Mouse (Mus musculus) cortical plate, adult 2 months (tissue): Measurements from ENCODE around the gene Inppl1. TPM values are rescaled to one million over a fixed set of nuclear protein-coding genes. Genes with fewer than 3 reads are reported as not detected.

Experiments used
- H3K27ac ChIP-seq: fragments of 200-500 bp; 2 replicates; pipeline ENCODE4 v1.5.1; 2012; ENCODE audit warnings: low read length, control low read depth, inconsistent platforms; ENCODE audit not compliant: insufficient read depth
- H3K4me1 ChIP-seq: fragments of 200-500 bp; 2 replicates; pipeline ENCODE4 v1.6.1; 2011; ENCODE audit warnings: low read length; ENCODE audit not compliant: control insufficient read depth, insufficient read depth
- H3K4me3 ChIP-seq: fragments of 200-500 bp; 2 replicates; pipeline ENCODE4 v1.5.1; 2011; ENCODE audit warnings: mild to moderate bottlenecking, low read length, control low read depth; ENCODE audit not compliant: insufficient read depth
- CTCF ChIP-seq: fragments of 200-500 bp; IDR thresholded peaks from 2 replicates; pipeline ENCODE4 v1.5.1; 2011; ENCODE audit warnings: mild to moderate bottlenecking, control low read depth, low read length; ENCODE audit not compliant: insufficient read depth; ENCODE audit errors: extremely low read depth
- POLR2A ChIP-seq: fragments of 200-500 bp; IDR thresholded peaks from 2 replicates; pipeline ENCODE4 v1.6.1; 2011; ENCODE audit warnings: mild to moderate bottlenecking, low read length, control low read depth; ENCODE audit not compliant: insufficient read depth; ENCODE audit errors: extremely low read depth
- polyA plus RNA-seq: library from polyadenylated mRNA; depleted of rRNA; stranded (reverse); fragments of >200 nt; gene quantifications from 2 replicates; pipeline ENCODE4 v1.2.3, GENCODE M21; 2012

Inppl1 gene
- polyA plus RNA-seq, 1 experiment, result 40.7 TPM

DNA sequence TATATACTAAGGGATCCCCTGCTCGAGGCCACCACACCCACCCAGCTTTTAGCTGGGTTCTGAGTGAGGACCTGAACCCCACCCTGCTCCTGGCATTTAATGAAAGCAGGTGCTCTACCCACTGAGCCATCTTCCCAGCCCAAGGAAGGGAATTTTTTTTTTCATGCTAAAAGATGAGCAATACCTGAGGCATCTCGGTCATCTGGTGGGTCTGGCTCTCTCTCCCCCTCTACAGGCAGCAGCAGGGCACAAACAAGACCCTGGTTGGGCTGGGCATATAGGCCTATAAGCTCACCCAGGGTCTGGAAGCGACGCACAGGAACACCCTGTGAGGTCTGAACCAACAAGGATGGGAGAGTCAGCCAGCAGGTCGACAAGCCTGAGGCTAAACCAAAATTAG is 4.7 kb downstream of the Inppl1 start:
- Histone ChIP-seq H3K27ac (no peak overlapping the region), H3K4me3 (no peak overlapping the region), H3K4me1 (no peaks in the 10 kb centered on the region)
- TF ChIP-seq POLR2A, result no peak
- no peak for TF ChIP-seq CTCF

DNA sequence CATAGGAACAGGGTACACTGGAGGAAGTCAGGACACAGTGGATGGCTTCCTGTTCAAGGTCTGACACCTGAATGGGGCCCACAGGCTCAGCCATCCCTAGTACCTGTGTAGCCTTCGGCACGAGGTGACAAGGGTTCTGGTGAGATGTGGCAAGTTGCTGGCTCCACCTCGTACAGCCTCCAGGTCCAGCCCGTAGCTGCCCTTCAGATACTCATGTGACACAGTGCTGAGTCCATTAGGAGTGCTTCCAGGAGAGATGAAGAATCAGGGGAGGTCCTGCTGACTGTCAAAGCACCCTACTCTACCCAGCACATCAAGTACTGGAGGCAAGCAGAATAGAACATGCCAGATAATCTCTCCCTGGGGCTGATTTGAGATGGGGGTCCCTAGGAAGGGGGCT is 5.7 kb downstream of the Inppl1 start:
- Histone ChIP-seq H3K4me1 (no peaks in the 10 kb centered on the region), H3K4me3 (no peak overlapping the region), H3K27ac (no peak overlapping the region)
- TF ChIP-seq CTCF (no peak), POLR2A (no peak)

DNA sequence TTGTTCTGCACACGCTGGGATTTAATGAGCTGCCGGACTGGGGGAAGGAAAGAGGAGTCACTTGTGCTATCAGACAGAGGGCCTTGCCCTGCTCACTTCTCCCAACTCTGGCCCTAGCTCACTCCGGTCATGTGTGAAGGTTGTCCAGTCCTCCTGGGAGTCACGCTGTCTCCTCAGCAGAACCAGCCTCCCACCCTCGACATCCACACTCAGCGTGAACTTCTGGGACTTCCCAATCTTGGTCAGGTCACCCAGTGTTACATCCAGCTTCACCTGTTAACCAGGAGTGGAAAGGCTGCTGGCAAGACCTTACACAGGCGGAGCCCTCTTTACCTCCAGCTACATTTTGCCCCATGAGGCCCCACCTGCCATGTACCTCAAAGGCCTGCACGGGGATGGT is 6.6 kb downstream of the Inppl1 start:
- no peak overlapping the region for H3K4me3 ChIP-seq

DNA sequence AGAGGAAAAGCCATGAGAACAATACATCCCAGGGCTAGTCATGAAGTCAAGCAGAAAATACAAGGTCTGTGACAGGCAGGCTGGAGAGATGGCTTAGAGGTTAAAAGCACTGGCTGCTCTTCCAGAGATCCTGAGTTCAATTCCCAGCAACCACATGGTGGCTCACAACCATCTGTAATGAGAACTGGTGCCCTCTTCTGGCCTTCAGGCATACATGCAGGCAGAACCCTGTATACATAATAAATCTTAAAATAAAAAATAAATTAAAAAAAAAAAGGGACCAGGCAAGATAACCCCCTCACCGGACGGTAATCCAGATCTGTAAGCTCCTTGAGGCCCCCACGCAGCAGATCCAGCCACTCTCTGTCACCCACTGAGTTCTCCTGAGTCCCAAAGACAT is 7.7 kb downstream of the Inppl1 start:
- H3K27ac ChIP-seq, result no peak overlapping the region
- 0 out of 2 replicates have a peak, but pooled peaks have one; percentile 2 for TF ChIP-seq CTCF
- TF ChIP-seq POLR2A, result no peak
- H3K4me3 ChIP-seq, result no peak overlapping the region
- H3K4me1 ChIP-seq, result no peaks in the 10 kb centered on the region

More for the DNA sequence above, 6.6 kb downstream of the Inppl1 start:
- H3K4me1 ChIP-seq, result no peaks in the 10 kb centered on the region
- H3K27ac ChIP-seq, result no peak overlapping the region
- TF ChIP-seq CTCF (no peak), POLR2A (no peak)

DNA sequence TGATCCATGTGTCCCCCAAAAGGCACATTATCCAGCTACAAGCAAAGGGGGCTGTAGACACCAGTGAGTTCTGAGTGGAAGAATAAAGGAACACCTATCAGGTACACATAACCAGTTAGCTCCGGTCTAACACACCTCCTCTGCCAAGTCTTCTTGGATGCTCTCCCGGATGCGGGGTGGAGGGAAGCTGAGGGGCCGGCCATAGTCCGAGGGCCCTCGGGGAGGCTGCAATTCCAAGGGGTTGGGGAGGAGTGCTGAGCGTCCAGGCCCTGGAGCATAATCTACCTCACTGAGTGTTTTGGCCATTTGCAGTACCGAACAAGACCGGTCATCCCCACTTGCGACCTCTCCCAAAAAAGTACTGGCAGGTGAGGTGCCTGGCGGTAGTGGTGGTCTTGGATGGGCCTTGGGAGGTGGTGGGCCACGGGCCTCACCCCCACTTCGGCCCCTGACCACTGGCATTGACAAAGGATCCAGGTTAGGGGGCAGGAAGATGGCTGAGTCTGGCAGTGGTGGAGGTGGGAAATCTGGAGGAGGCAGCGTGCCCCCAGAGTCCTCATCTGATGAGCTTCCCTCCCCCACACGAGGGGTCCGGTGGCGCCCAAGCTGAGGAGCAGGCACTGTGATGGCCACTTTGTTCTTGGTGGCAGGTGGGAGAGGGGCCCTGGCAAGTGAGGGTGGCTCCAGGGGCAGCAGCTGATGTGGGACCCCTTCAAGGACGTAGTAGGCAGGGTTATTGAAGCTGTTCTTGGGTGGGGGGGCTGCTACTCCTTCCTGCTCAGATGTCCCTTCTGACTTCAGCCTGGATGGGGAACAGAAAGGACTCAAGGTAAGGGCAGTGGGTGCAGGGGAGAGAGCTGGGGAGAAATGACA is 14.0 kb downstream of the Inppl1 start:
- H3K27ac ChIP-seq, result no peak overlapping the region
- H3K4me1 ChIP-seq, result no peaks in the 10 kb centered on the region
- H3K4me3 ChIP-seq, result no peak overlapping the region
- TF ChIP-seq CTCF (no peak), POLR2A (no peak)

DNA sequence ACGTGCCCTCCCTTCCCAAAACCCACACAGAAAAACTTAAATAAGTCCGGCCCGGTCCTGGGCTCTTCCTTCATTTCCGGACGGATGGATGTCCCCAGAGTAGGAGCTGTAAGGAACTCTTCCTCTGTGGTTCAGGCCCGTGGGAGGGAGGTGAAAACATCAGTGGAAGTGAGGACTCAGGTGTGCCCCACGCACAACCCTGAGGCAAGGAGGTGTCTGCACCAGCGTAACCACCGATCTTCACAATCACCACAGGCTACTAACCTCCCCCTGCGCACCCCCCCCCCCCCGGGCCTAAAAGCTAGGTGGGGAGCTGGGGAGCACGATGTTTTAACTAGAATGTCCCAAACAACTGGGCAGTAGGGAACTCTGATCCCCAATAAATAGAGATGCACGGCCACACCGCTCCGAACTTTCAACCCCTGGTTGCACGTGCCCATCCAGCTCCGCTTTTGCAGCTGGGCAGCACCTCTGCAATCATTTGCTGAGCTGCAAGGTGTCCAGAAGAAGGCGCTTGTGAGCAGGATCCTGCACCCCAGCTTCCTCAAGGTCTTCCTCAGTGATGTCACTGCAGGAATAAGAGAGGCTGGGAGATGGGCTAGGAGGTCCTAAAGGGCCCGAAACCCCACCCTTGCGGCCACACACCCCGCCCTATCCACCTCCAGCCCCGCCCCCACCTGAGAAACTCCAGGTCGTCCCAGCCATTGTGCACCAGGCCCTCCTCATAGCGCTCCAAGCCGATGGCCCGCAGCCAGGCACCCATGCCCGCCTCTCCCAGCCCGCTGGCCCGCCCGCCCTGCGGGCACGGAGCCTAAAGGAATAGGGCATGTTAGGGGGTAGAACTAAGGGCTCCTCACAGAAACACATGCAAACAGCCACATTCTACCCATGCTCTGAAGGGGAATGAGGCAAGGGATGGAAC is 14.9 kb downstream of the Inppl1 start:
- TF ChIP-seq POLR2A (no peak), CTCF (peak; percentile 44)
- Histone ChIP-seq H3K27ac (no peak overlapping the region), H3K4me3 (no peak overlapping the region), H3K4me1 (no peaks in the 10 kb centered on the region)

DNA sequence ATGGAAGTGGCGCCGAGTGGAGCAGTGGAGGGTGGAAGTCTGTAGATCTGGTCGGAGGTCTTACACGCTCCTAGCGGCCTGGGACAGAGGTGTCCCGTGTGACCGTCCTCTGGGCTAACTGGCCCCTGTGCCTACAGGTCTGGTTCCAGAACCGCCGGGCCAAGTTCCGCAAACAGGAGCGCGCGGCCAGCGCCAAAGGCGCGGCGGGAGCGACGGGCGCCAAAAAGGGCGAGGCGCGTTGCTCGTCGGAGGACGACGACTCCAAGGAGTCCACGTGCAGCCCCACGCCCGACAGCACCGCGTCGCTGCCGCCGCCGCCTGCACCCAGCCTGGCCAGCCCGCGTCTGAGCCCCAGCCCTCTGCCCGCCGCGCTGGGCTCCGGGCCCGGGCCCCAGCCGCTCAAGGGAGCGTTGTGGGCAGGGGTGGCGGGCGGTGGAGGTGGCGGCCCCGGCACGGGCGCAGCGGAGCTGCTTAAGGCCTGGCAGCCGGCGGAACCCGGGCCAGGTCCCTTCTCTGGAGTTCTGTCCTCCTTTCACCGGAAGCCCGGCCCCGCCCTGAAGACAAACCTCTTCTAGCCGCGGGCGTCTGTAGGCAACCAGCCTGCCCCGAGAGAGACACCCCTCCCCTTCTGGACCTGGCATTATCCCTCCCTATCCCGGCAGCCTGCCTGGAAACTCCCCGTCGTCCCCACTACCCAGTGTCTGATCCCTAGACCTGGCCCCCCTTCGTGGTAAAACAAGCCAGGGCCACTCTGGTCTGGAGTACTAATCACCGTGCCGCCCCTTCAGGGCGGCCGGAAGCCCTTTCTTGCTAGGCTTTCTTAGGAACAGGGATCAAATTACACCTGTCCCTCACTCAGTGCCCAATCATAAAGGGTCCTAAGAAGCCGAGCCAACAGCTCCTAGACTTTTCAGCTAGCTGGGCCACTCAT is 16.2 kb downstream of the Inppl1 start:
- Histone ChIP-seq H3K4me3 (no peak overlapping the region), H3K27ac (no peak overlapping the region), H3K4me1 (no peaks in the 10 kb centered on the region)
- TF ChIP-seq CTCF (no peak), POLR2A (no peak)

DNA sequence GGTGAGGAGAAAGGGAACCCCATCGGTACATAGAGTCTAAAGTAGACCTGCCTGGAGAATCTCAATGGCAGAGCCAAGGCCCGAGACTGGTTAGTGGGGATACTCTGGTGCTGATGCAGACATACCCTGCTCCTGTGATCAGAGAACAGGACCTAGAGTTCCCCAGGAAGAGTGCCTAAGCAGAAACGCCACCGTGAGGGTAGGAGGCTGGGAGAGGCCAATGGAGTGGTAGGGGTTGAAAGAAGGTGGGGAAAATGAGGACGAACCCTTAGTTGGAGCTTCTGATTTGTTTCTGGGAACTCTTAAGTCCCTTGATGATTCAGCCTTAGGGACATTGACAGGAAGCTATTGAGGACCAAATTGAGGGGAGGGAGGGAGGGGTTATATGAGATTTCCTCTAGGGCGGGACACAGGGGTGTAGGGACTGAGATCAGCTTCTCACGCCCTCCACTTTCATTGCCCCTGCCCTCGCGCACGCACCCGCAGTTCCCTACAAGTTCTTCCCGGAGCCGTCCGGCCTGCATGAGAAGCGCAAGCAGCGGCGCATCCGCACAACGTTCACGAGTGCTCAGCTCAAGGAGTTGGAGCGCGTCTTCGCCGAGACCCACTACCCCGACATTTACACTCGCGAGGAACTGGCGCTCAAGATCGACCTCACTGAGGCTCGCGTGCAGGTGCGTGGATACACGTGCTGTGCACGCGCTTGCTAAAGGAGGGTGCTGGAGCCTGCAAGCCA is 17.6 kb downstream of the Inppl1 start:
- Histone ChIP-seq H3K4me3 (peak overlapping the region; percentile 11; the same call in 1 of the 2 replicates), H3K4me1 (no peaks in the 10 kb centered on the region), H3K27ac (no peak overlapping the region)
- no peak for TF ChIP-seq POLR2A
- TF ChIP-seq CTCF, result no peak
